Mouse (Mus musculus) MEL (cell line): ENCODE measurements at regions not wholly inside any gene's neighbourhood (a gene's known extent, or its start where the extent isn't known, plus 50 kb on each side); places are given as distances from the start of the nearest gene placed in this dataset.

ENCODE experiments used
- DNase-seq: peaks from one replicate; pipeline ENCODE4 v3.0.0; 2011; ENCODE audit warnings: low read depth, low spot score
- H3K27ac ChIP-seq: 2 replicates; pipeline ENCODE4 v1.5.1; 2012; ENCODE audit warnings: low read depth, mild to moderate bottlenecking, control low read depth, low read length, moderate library complexity; ENCODE audit not compliant: control insufficient read depth
- H3K27me3 ChIP-seq, 2 experiments: fragments of 150-350 bp in 1 of 2; sonication (generic) in 1 of 2; 2 replicates each; pipeline ENCODE4 v1.6.1; 2012; ENCODE audit warnings: low read length in 2 of 2, mild to moderate bottlenecking in 2 of 2, improper control_type of control experiment in 1 of 2, moderate library complexity in 1 of 2; ENCODE audit not compliant: insufficient read depth in 2 of 2, control insufficient read depth in 1 of 2
- H3K36me3 ChIP-seq, 2 experiments: 2 replicates each; pipeline ENCODE4 v1.6.1; 2012 to 2014; ENCODE audit warnings: low read length in 2 of 2, improper control_type of control experiment in 1 of 2, inconsistent platforms in 1 of 2, mild to moderate bottlenecking in 1 of 2; ENCODE audit not compliant: insufficient read depth in 2 of 2, control insufficient read depth in 1 of 2
- H3K4me1 ChIP-seq, 2 experiments: fragments of 150-350 bp in 1 of 2; sonication (generic) in 1 of 2; 2 replicates each; pipeline ENCODE4 v1.6.1; 2012; ENCODE audit warnings: low read length in 2 of 2, improper control_type of control experiment in 1 of 2, mild to moderate bottlenecking in 1 of 2; ENCODE audit not compliant: insufficient read depth in 2 of 2, control insufficient read depth in 1 of 2
- H3K4me3 ChIP-seq, 2 experiments: fragments of 150-350 bp in 1 of 2; sonication (generic) in 1 of 2; 2 replicates each; pipeline ENCODE4 v1.5.1; 2012; ENCODE audit warnings: low read depth in 2 of 2, low read length in 2 of 2, mild to moderate bottlenecking in 2 of 2, moderate library complexity in 2 of 2, control low read depth in 1 of 2, improper control_type of control experiment in 1 of 2; ENCODE audit not compliant: control insufficient read depth in 1 of 2, insufficient read depth in 1 of 2
- H3K79me2 ChIP-seq: 2 replicates; pipeline ENCODE4 v1.6.1; 2012; ENCODE audit warnings: mild to moderate bottlenecking, low read length, moderate library complexity; ENCODE audit not compliant: control insufficient read depth, poor library complexity, insufficient read depth
- H3K9ac ChIP-seq: 2 replicates; pipeline ENCODE4 v1.6.1; 2012; ENCODE audit warnings: low read depth, mild to moderate bottlenecking, control low read depth, low read length, moderate library complexity; ENCODE audit not compliant: control insufficient read depth, poor library complexity, severe bottlenecking
- H3K9me3 ChIP-seq: fragments of 150-350 bp; sonication (generic); replicated peaks from 2 replicates; pipeline ENCODE4 v1.6.1; 2012; ENCODE audit warnings: mild to moderate bottlenecking, low read length, improper control_type of control experiment, moderate library complexity; ENCODE audit not compliant: insufficient read depth
- CHD2 ChIP-seq: IDR thresholded peaks from 2 replicates; pipeline ENCODE4 v1.6.1; 2011; ENCODE audit warnings: low read length, improper control_type of control experiment
- E2F4 ChIP-seq: IDR thresholded peaks from 2 replicates; pipeline ENCODE4 v1.6.1; 2011; ENCODE audit warnings: low read depth, low read length, improper control_type of control experiment, borderline replicate concordance
- ELF1 ChIP-seq: IDR thresholded peaks from 2 replicates; pipeline ENCODE4 v1.6.1; 2014; ENCODE audit warnings: low read depth, mild to moderate bottlenecking, inconsistent platforms, low read length, improper control_type of control experiment, moderate library complexity
- EP300 ChIP-seq, 2 experiments: IDR thresholded peaks; 2 replicates each; pipeline ENCODE4 v1.6.1; 2011; ENCODE audit warnings: improper control_type of control experiment in 2 of 2, low read length in 2 of 2, low read depth in 1 of 2, mild to moderate bottlenecking in 1 of 2
- GABPA ChIP-seq: IDR thresholded peaks from 2 replicates; pipeline ENCODE4 v1.6.1; 2012; ENCODE audit warnings: low read depth, mild to moderate bottlenecking, inconsistent platforms, low read length, improper control_type of control experiment, moderate library complexity
- JUND ChIP-seq: IDR thresholded peaks from 2 replicates; pipeline ENCODE4 v1.6.1; 2011; ENCODE audit warnings: low read depth, mild to moderate bottlenecking, improper control_type of control experiment, low read length
- KAT2A ChIP-seq: conservative IDR thresholded peaks from 2 replicates; pipeline ENCODE4 v1.6.1; 2012; ENCODE audit warnings: low read depth, low read length, improper control_type of control experiment, inconsistent platforms
- MAX ChIP-seq: IDR thresholded peaks from 2 replicates; pipeline ENCODE4 v1.6.1; 2011; ENCODE audit warnings: low read length, improper control_type of control experiment
- MXI1 ChIP-seq: IDR thresholded peaks from 2 replicates; pipeline ENCODE4 v1.6.1; 2011; ENCODE audit warnings: mild to moderate bottlenecking, low read depth, low read length, improper control_type of control experiment
- MYB ChIP-seq: IDR thresholded peaks from 2 replicates; pipeline ENCODE4 v1.6.1; 2011; ENCODE audit warnings: mild to moderate bottlenecking, low read depth, low read length, improper control_type of control experiment
- NELFE ChIP-seq: IDR thresholded peaks from 2 replicates; pipeline ENCODE4 v1.6.1; 2011; ENCODE audit warnings: low read depth, low read length, improper control_type of control experiment
- POLR2A ChIP-seq, 2 experiments: IDR thresholded peaks; 2 replicates each; pipeline ENCODE4 v1.6.1; 2011 to 2012; ENCODE audit warnings: low read length in 2 of 2, mild to moderate bottlenecking in 2 of 2, control low read depth in 1 of 2, improper control_type of control experiment in 1 of 2, low read depth in 1 of 2, moderate library complexity in 1 of 2; ENCODE audit not compliant: control insufficient read depth in 1 of 2, insufficient read depth in 1 of 2, poor library complexity in 1 of 2
- SIN3A ChIP-seq: IDR thresholded peaks from 2 replicates; pipeline ENCODE4 v1.6.1; 2012; ENCODE audit warnings: low read length, improper control_type of control experiment, inconsistent platforms
- TAL1 ChIP-seq: IDR thresholded peaks from 2 replicates; pipeline ENCODE4 v1.6.1; 2012; ENCODE audit warnings: mild to moderate bottlenecking, inconsistent platforms, low read length, moderate library complexity, mixed read lengths
- UBTF ChIP-seq: IDR thresholded peaks from 2 replicates; pipeline ENCODE4 v1.6.1; 2012; ENCODE audit warnings: low read depth, mild to moderate bottlenecking, inconsistent platforms, low read length, improper control_type of control experiment, moderate library complexity, borderline replicate concordance; ENCODE audit not compliant: insufficient read depth
- USF2 ChIP-seq, 2 experiments: IDR thresholded peaks; 2 replicates each; pipeline ENCODE4 v1.6.1; 2011 to 2012; ENCODE audit warnings: improper control_type of control experiment in 2 of 2, low read length in 2 of 2, borderline replicate concordance in 1 of 2, inconsistent platforms in 1 of 2, low read depth in 1 of 2, mild to moderate bottlenecking in 1 of 2; ENCODE audit not compliant: insufficient read depth in 1 of 2
- ZMIZ1 ChIP-seq: IDR thresholded peaks from 2 replicates; pipeline ENCODE4 v1.6.1; 2012; ENCODE audit warnings: low read depth, mild to moderate bottlenecking, inconsistent platforms, low read length, improper control_type of control experiment, moderate library complexity

- Histone ChIP-seq H3K36me3 (no peaks in the 10 kb centered on the region), H3K79me2 (no peaks in the 10 kb centered on the region; the same call in 1 of the 2 replicates), H3K9ac (no peak overlapping the region), H3K4me3 (no peak overlapping the region), H3K4me1 (no peaks in the 10 kb centered on the region), H3K27me3 (no peaks in the 10 kb centered on the region), H3K27ac (no peak overlapping the region), H3K9me3 (no peaks in the 10 kb centered on the region)
- TF ChIP-seq MAX, result no peak
- TF ChIP-seq UBTF, result no peak
- no peak for TF ChIP-seq JUND
- no peak for TF ChIP-seq SIN3A
- TF ChIP-seq POLR2A (IDR thresholded peaks at IDR 0.05; ENCODE audit: control insufficient read depth in 1 of 2, insufficient read depth in 1 of 2, low read depth in 1 of 2, low read length in 2 of 2, poor library complexity in 1 of 2), result no peak
- no peak for TF ChIP-seq ZMIZ1
- DNase-seq, result no peak
Observed at GRCm38 (mm10) chr15:21656322-21656721, 892.5 kb upstream of the Cdh18 start.

GRCm38 (mm10) chr15:21664180-21664579, 884.6 kb upstream of the Cdh18 start:
- Histone ChIP-seq H3K79me2 (no peaks in the 10 kb centered on the region), H3K4me1 (peaks cover 0 to 2% of the 10 kb centered on the region in 2 experiments; a peak in 1 of 4 replicates), H3K27me3 (no peaks in the 10 kb centered on the region), H3K9me3 (no peaks in the 10 kb centered on the region), H3K4me3 (no peak overlapping the region), H3K27ac (no peak overlapping the region), H3K9ac (no peak overlapping the region), H3K36me3 (peaks cover 0 to 2% of the 10 kb centered on the region in 2 experiments; a peak in 2 of 4 replicates)
- DNase-seq, result no peak
- no peak for TF ChIP-seq JUND
- no peak for TF ChIP-seq KAT2A
- no peak for TF ChIP-seq ELF1
- no peak for TF ChIP-seq TAL1
- TF ChIP-seq GABPA, result no peak
- no peak for TF ChIP-seq ZMIZ1
- no peak for TF ChIP-seq USF2 (IDR thresholded peaks at IDR 0.05; ENCODE audit: borderline replicate concordance in 1 of 2, insufficient read depth in 1 of 2, low read depth in 1 of 2, low read length in 2 of 2)
- TF ChIP-seq MYB, result no peak
- TF ChIP-seq E2F4, result no peak
- no peak for TF ChIP-seq MXI1
- no peak for TF ChIP-seq EP300 (IDR thresholded peaks at IDR 0.05; ENCODE audit: low read depth in 1 of 2, low read length in 2 of 2)
- TF ChIP-seq CHD2, result no peak
- no peak for TF ChIP-seq NELFE
